Mouse (Mus musculus) layer of hippocampus, adult 11-12 months (tissue): ENCODE measurements around the gene Ift172.

Experiments
- DNase-seq: peaks from one replicate; pipeline ENCODE4 v3.0.0; 2022; ENCODE audit warnings: low spot score

Gene Ift172

DNA sequence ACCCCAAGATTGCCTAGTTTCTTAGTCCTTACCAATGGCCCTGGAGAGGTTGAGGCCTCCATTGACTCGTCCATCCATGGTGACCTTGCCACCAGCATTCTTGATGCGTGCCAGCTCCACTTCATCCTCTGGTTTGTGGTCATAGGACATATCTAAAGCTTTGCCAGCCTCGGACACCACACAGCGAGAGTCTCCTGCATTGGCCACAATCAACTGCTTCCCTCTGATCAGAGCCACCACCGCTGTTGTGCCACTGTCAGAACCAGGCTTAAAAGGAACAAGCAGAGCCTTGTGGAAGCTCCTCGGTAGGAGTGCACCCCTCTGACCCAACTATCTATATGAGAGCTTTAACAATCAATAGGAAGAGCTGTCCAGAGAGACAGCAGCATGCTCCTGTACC is 86.5 kb downstream of the Ift172 start:
- DNase-seq: no peak

DNA sequence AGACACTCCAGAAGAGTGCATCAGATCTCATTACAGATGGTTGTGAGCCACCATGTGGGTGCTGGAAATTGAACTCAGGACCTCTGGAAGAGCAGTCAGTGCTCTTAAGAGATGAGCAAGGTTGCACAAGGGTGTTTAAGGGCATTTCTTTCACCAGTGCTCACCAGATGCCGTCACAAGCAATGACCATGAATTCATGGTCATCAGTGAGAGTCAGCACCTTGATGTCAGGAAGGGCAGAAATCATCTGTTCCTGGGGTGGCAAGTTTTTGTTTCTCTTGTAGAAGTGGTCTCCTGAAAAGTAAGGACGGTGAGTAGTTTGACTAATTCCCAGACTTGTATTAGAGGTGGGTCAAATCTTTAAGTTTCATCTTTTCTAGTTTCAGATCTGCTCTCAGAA is 87.0 kb downstream of the Ift172 start:
- DNase-seq: no peak
